Mouse (Mus musculus) fat pad, adult 2 months (tissue): ENCODE results near the gene Tmem232.
"Not testable (repeated sequence)": the region's sequence is repeated elsewhere in the genome, so short reads cannot be mapped to it uniquely, and the experiment has no call there.

ENCODE experiments used
- DNase-seq: peaks from one replicate; pipeline ENCODE4 v3.0.0-alpha.2; 2011; ENCODE audit warnings: low read depth, low spot score; ENCODE audit errors: extremely low read depth

The Tmem232 gene

DNA sequence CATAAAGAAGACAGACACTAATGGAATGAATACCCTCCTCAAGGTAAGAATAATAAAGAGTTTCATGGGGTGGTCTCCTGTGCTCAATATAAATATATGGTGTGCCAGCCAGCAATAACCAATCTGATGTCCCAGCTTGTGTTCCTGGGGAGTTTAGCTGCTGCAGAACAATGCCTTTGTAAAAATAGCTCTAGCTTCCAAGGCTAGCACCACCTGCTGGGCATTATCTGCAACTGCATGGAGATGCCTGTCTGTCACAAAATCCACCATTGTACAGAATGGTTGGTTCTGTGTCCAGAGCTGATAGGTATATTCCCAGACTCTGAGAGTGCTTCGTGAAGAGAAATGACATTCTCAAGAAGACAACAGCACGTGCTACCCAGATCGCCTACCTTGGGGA, 4.4 kb downstream of the Tmem232 start:
- no peak for DNase-seq

DNA sequence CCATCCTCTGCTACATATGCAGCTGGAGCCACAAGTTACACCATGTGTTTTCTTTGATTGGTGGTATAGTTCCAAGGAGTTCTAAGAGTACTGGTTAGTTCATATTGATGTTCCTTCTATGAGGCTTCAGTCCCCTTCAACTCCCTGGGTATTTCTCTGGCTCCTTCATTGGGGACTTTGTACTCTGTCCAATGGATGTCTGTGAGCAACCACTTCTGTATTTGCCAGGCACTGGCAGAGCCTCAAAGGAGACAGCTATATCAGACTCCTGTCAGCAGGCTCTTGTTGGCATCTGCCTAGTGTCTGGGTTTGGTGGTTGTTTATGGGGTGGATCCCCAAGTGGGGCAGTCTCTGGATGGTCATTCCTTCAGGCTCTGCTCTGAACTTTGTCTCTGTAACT, 8.2 kb downstream of the Tmem232 start:
- DNase-seq, result not testable (repeated sequence)

DNA sequence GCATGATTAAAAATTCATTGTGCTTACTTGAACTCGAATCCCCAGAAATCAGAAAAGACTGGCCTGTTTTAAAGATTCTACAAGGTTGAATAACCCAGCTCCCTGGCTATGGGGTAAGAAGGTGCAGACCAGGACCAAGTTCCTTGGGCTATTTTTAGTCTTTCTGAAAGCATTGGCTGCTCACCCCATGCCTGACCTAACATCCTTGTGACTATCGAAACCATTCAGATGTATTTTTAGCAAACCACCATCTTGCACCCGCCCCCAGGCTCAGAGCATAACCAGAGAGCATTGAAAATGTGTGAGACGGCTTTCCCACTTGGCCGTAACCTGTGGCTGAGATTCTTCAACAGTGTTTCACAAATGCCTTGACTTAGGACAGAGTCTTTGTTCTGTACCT, 13.1 kb downstream of the Tmem232 start:
- no peak for DNase-seq

DNA sequence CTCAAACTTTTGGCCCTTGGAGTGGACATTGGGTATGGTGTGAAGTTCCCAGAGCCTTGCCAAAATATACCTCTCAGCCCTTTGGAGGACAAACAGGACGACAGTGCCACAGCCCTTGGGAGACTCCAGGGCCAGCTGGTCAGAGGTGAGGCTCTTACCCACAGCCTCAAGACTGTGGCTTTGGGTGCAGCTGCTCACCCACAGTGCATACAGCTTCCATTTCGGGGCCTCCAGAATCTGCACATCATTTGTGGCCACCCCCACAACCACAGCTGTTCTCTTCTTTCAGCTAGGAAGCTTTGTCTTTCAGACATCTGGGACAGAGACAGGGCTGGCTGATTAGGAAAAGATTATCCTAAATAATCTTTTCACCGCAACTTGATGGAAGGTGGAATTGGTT, 27.1 kb downstream of the Tmem232 start:
- no peak for DNase-seq

DNA sequence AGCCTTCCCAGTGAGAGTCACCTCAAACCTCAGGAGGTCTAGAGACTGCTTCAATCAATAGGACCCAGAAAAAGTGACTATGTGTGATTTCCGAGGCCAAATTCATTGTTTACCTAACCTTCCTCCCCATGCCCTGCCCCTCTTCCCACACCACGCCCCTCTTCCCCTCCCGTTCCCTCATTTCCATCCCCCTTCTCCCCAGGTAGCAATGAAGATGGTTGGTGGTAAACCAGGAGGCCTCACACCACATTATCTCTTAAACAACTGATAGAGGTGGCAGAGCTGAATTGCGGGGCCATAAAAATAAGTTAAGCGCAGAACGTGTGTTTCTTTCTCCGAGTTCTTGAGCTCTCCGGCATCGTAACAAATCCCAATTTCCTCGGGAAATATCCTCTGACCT, 55.9 kb downstream of the Tmem232 start:
- DNase-seq, result no peak

DNA sequence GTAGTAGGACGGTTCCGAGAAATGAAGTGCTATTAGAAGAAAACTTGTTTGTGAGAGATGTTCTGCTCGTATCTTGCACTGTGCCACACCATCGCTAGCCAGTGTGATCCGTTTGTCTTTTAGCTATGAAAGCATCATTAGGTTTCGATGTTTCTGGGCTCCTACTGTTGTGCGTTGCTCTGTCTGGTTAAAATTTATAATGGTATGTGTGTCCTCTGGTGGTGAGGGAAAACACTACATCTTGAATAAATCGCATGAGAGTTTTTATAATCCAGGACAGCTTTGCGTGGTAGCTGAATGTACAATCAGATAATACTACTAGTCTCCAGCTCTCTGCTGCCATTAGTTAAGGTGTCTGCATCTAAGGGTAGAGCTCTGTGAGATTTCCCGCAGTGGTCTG, 63.8 kb downstream of the Tmem232 start:
- no peak for DNase-seq

DNA sequence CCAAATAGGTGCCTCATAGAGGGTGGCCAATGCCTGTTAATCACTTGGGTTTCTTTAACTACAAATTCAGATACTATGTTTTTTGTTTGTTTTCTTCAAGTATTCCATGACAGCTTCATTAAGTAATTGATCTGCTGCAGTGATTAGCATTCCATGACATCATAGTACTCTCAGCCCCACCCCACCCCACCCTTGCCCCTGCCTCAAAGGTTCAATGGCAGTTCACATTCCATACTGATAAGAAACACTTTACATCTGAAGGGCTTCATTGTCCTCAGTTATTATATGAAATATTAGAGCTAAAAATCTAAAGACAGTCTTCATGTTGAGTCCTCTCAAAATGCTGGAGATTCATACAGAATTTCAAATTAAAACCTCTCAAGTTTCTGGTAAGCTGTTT, 89.8 kb downstream of the Tmem232 start:
- DNase-seq, result no peak

DNA sequence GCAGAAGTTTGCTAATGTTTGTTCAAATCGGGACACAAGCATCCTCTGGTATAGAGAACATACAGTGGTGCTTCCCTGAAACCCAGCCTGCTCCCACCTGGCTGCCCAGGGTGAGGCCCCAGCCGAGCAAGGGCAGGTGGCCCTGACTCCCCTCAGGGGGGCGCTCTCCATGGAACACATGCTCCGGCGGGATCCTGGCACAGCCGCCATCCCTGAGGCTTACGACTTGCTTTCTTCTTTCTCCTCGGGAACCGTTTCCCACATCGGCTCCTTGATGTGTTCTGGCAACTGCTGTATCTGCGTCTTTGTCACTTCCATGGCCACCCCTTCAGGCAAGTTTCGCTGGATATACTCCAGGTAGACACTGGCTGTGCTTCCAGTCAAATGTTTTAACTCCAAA, 102.7 kb downstream of the Tmem232 start:
- not testable (repeated sequence) for DNase-seq

DNA sequence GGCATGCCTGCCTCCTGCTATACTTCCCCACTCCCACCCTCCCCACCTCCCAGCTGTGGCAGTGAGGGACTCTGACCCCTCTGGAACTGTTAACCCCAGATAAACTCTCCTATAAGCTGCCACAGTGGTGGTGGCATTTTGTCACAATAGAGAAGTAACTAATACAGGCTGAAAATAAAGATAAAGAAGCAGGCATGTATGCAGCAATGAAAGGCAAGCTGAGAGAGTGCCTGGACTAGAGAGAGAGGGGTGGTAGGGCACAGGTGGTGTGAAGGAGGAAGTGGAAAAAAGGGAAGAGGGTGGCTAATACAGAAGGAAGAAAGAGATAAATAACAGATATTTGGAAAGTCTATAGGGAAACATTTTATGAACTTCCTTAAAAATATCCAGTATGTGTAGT, 121.5 kb downstream of the Tmem232 start:
- DNase-seq, result no peak

DNA sequence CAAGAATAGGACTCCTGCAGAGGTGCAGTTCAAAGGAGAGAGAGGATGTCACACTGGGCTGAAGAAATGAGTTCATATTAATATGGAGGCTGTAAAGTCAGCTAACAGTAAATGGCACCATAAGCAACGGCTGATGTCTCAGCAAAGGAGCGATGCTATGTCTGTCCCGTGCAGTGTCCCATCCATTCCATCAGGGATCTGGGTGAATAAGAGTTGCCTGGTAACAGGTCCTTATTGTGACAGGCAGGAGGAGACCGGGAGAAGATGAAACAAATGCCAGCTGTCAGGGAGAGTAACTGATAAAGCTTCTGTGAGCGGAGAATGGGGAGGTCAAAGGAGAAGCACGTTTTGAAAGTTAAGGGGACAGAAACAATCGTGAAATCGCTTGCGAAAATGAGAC, 135.3 kb downstream of the Tmem232 start:
- DNase-seq, result no peak

DNA sequence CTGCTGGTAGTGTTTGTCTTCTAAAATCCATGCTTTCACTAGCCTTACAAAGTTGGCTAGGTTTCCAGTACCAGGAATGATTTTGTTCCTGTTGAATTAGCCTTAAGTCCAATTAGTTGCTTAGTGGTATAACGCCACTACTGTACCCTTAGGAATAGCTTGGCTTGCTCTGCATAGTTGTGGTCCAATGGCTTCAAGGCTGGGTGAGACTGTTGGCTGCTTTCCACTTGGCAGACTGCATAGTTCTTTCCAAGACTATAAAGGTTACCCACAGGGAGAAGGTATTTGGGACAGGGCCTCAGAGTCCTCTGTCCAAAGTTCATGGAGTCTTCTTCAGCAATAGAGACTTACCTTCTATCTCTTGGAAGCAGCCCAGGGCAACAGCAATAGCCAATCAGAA, 139.7 kb downstream of the Tmem232 start:
- DNase-seq, result no peak

DNA sequence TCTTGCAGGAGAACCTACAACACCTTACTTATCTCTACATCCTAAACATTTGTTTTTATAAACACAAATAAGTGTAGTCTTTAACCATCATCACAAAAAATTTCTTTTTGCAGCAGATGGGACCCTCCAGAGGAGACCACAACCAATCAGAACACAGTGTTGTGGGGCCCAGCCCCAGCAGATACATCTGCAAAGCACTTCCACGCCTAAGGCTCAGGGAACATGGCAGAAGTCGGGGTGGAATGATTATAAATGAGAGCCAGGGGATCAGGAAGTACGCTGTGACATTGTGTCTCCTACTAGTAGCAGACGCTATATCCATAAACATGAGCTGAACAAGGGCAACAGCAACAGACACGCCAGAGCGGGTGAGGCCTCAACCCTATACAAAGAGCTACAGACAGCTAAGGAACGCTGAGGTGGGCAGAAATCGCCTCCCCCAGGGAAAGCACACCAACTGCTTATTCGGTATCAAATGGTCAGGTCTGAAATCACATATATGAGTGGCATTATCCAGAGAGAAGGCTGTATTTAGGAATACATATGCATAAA, 156.1 kb downstream of the Tmem232 start:
- no peak for DNase-seq

DNA sequence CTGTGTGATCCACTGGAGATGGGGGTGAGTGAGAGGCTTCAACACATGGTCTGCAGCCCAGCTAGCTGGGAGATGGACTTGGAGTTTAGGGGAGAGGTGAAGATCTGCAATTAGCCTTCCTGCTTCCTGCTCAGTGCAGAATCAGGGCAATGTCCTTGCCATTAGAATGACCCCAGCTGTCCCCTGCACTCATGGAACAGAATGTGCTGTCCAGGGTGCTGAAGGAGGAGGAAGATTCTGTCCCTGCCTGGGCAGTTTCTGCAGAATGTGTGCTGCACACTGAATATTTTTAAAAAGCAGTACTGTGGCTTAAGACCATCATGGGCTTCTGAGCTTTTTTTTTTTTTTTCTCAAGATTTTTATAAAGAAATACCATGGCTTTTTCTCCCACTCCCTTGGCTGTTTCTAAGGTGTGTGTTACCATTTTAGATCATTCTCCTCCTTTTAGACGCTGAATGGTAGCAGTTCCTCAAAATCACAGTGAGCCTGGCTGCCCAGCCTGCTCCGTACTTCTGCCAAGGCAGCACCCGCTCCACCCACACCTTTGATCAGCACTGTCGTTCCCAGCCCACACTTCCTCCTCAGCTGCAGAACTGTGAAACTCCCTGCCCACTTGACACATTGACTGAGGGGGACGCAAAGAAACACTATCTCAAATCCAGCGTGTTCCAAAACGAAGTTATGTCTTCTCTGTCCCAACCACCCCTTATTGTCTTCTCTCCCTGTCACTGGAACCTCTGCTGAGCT, 170.4 kb downstream of the Tmem232 start:
- no peak for DNase-seq

DNA sequence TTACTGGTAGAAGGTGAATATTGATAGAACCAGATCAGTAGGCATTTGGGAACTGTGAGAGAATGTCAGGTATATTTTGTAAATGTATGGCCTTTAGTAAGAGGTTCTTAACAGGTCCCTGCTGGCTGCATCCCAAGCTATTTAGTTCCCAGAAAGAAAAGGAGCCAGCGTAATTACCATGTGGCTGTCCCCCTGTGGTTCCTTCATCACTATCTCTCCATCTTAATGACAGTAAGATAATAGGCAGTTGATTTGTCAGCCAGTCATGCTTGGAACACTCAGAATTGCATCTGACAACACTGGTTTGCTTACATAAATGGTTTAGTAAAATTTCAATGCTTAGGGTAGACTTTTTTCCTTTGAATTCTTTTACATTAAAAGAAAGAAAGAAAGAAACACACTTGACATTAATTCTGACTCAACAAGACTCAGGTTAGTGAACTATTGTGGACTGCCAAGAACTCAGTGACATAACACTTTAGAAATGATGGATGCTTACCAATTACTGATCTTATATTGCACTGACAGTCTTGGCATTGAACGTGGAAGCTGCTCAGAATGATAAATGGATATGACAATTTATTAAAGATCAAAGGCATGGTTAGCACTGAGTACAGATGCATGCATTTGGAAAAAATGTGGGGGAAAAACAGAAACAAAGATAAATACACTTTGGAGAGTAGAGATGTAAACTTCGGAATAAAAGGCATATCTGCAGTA, 174.9 kb downstream of the Tmem232 start:
- no peak for DNase-seq

DNA sequence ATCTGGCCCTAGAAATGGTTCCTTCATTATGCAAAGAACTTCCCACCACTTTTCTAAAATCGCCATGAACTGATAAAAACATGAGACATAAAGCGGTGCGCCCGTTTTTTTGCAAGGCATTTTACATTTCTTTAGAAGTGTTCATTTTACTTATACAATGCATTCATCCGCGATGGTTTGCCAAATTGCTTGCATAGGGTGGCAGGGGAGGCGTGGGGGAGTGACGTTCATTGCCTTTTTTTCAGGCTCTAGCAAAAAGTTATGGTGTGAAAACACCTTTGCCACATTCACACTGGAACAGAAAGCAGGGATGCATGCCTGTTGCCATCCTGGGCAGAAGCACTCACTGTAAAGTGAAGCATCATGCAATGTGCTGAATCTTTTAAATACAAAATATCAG, 188.7 kb downstream of the Tmem232 start:
- DNase-seq, result no peak

DNA sequence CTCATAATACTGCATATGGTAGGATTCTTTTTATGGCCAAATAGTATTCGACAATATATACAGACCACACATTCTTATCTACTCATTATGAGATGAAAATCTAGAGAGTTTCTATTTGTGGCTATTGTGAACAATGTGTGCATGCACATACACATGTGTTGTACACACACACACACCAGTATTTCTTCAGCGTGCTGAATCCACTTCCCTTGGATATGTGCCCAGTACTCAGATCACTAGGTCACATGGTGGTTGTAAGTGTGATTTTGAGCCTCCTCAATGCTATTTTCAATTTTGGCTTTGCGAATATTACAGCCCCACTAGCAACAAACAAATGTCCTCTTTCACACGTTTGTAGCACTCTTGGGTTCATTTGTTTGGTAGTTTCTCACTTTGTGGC, 200.6 kb downstream of the Tmem232 start:
- DNase-seq, result no peak

DNA sequence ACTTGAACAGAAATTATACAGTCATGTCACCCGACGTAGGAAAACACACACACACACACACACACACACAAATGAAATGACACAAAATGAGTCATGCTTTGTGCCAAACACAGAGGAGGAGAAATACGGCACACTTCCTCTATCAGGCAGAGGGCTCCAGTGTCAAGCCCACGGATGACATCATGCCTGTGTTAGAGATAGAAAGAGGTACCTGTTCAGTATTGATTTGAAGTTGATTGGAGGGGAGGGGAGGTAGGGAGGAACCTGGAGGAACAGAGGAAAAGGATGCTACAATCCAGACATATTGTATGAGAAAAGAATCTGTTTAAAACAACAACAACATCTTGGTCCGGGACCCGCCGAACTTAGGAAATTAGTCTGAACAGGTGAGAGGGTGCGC, 209.8 kb downstream of the Tmem232 start:
- DNase-seq, result no peak

DNA sequence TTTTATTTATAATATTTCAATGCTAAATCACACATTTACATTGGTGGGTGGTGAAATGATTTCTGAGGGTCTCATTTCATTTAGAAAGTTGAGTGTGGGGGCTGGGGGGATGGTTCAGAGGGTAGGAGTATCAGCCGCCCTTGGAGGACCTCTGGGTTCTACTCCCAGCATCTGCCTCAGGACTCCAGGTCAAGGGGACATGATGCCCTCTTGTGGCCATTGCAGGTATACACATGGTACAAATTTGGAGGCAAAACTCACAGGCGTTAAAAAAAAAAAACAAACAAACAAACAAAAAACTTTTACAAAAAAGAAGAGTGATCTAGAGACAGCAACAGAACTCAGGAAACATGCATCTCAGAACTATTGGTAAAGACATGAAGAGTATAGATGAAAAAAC, 215.3 kb downstream of the Tmem232 start:
- no peak for DNase-seq

DNA sequence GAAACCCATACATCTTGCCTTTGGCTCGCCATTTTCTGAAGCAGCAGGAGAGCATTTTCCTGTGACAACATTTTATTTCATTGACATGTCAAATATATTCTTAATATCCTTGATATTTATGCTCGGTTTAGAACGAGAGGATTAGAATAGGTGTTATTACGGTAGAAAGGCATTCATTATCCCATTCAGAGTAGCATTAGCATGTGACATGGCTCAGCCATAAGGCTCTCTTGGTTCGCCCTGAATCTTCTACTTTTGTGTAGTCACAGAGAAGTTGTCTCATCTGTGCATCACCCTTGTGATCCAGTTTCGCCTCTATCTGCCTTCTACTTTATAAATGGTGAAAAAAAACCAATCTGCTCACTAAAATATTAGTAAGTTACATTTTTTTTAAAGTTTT, 220.0 kb downstream of the Tmem232 start:
- no peak for DNase-seq

DNA sequence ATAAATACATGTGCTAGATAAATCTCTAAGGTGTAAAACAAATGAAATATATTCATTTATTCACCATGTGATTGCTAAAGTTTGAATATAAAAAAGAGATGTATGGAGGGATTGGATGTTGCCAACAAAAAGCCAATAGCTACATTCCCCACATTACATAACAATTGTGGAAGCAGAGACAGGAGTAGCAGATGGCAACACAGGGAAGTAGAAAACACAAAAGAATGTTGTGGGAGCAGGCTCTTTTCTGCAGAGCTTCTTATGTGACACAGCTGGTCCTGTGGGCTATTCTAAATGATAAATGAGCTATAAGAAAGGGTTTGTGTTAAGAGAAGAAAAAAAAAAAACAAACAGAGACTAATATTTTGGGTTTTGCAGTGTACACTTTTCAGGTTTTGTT, 240.6 kb downstream of the Tmem232 start:
- DNase-seq, result no peak

DNA sequence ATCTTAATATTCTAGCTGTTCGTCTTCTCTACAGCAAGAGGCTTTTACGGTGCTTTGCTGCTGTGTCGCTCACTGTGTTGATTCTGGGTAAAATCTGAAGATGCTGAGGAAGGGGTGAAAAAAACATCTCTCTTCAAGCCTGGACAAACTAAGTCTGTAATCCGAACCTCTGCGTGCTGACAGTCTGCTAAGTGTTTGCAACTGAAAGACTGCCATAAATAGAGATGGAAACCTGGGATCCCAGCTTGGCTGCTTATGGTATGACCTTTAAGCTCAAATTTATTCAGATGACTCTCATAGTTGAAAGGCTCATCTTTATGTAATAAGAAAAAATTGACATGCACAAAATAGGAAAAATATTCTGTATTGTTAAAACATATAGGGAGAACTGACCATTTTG, 242.8 kb downstream of the Tmem232 start:
- no peak for DNase-seq

DNA sequence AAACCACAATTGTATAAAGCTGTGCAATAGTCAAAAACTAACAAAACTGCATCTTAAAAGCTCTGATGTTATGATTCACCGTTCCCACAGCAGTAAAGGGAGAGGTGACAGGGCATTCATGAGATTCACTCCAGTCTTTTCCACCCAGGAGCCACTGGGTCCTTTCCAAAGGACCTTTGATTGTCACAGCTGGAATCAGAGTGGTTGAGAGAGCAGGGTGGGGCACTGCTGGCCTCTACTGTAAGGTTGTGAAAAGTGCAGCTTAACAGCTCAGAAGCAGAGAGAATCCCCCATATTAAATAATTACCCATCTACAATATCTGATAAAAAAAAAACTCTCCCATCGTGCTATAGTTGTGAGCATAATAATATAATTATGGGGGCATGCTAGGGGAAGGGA, 288.4 kb downstream of the Tmem232 start:
- no peak for DNase-seq

DNA sequence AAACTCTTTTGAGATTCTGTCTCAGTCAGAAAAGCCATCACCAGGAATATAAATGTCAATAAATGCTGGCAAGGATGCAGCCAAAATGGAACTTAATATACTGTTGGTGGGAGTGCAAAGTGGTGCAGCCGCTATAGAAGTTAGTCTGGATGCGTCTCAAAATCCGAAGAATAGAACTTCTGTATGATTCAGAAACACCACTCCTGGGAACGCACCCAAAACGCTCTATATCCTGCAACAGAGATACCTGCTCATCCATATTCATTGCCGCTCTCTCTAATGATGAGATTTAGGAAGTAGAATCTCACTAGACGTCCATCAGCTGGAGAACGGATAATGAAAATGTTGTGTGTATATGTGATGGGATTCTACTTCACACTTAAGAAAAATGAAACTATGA, 290.3 kb downstream of the Tmem232 start:
- DNase-seq, result no peak
